Mouse (Mus musculus): ENCODE data around the gene Dynll1. TPM values are rescaled to one million over a fixed set of nuclear protein-coding genes. Genes with fewer than 3 reads are reported as not detected.

Dynll1 gene
- polyA plus RNA-seq, 1 experiment from 2014 or later, result 1,301 TPM

Other genes with a start within 250 kb of the Dynll1 start
- gene Gm10401, start 202.7 kb downstream of the Dynll1 start, polyA plus RNA-seq (2014; fragmentation: Nextera tagmentation; extraction: Ambion mirVana), result 20.6 and 31.5 TPM in 2 replicates
- 58.9 and 89.5 TPM in 2 replicates for gene Acads, start 181.7 kb downstream of the Dynll1 start, polyA plus RNA-seq (2014; fragmentation: Nextera tagmentation; extraction: Ambion mirVana)
- gene Unc119b, start 166.0 kb downstream of the Dynll1 start, polyA plus RNA-seq (2014; fragmentation: Nextera tagmentation; extraction: Ambion mirVana), result 17.5 and 20.5 TPM in 2 replicates
- gene Mlec, start 142.8 kb downstream of the Dynll1 start, polyA plus RNA-seq (2014; fragmentation: Nextera tagmentation; extraction: Ambion mirVana), result 53.6 and 57.8 TPM in 2 replicates
- 0.77 and 0.98 TPM in 2 replicates for gene Cabp1, start 106.6 kb downstream of the Dynll1 start, polyA plus RNA-seq (2014; fragmentation: Nextera tagmentation; extraction: Ambion mirVana)
- 62.8 and 66.7 TPM in 2 replicates for gene Pop5, start 65.2 kb downstream of the Dynll1 start, polyA plus RNA-seq (2014; fragmentation: Nextera tagmentation; extraction: Ambion mirVana)
- 77.1 and 83.9 TPM in 2 replicates for gene Rnf10, start 28.1 kb downstream of the Dynll1 start, polyA plus RNA-seq (2014; fragmentation: Nextera tagmentation; extraction: Ambion mirVana)
- 75.1 and 82.1 TPM in 2 replicates for gene Coq5, start 21.3 kb downstream of the Dynll1 start, polyA plus RNA-seq (2014; fragmentation: Nextera tagmentation; extraction: Ambion mirVana)
- gene Srsf9, start 26.2 kb upstream of the Dynll1 start, polyA plus RNA-seq (2014; fragmentation: Nextera tagmentation; extraction: Ambion mirVana), result 95.0 and 104 TPM in 2 replicates
- gene Gatc, start 40.2 kb upstream of the Dynll1 start, polyA plus RNA-seq (2014; fragmentation: Nextera tagmentation; extraction: Ambion mirVana), result 28.3 and 29.1 TPM in 2 replicates
- gene Triap1, start 40.2 kb upstream of the Dynll1 start, polyA plus RNA-seq (2014; fragmentation: Nextera tagmentation; extraction: Ambion mirVana), result 42.9 and 47.6 TPM in 2 replicates
- 1,685 and 1,706 TPM in 2 replicates for gene Cox6a1, start 48.0 kb upstream of the Dynll1 start, polyA plus RNA-seq (2014; fragmentation: Nextera tagmentation; extraction: Ambion mirVana)
- 2.7 and 3.3 TPM in 2 replicates for gene Msi1, start 128.6 kb upstream of the Dynll1 start, polyA plus RNA-seq (2014; fragmentation: Nextera tagmentation; extraction: Ambion mirVana)
- not detected in 2 replicates for gene Pla2g1b, start 165.3 kb upstream of the Dynll1 start, polyA plus RNA-seq (2014; fragmentation: Nextera tagmentation; extraction: Ambion mirVana)
- 19.2 and 22.5 TPM in 2 replicates for gene Sirt4, start 183.7 kb upstream of the Dynll1 start, polyA plus RNA-seq (2014; fragmentation: Nextera tagmentation; extraction: Ambion mirVana)
- gene Pxn, start 205.7 kb upstream of the Dynll1 start, polyA plus RNA-seq (2014; fragmentation: Nextera tagmentation; extraction: Ambion mirVana), result 14.4 and 19.1 TPM in 2 replicates